Mouse (Mus musculus): ENCODE data around the gene Adra1b.

Adra1b gene

DNA sequence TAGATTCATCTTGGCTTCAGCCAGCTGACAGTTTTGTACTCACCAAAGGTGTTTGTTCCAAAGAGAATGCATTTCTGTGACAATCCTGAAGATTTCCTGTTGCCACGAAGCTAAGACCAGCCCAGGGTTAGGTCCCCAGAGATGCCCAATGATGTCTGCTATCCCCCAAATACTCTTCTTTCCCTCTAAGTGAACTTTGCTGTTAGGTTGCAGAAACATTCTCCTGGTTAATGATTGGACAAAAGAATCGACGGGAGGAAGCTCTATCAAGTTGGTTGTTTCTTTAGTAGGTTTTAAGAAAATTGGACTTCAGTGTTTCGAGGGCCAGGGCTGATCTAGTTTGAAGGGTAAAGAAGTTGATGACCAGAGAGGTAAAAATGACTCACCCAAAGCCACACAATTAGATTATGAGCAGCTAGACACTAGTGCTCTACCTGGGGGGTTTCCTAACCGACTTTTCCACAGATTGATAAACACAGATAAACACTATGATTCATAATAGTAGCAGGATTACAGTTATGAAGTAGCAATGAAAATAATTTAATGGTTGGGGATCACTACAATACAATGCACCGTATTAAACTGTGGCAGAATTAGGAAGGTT is at the start of gene Adra1b:
TSS of gene Adra1b (minus strand) at position 160 of the 604 bp plus-strand sequence.
- DNase-seq = no peak

DNA sequence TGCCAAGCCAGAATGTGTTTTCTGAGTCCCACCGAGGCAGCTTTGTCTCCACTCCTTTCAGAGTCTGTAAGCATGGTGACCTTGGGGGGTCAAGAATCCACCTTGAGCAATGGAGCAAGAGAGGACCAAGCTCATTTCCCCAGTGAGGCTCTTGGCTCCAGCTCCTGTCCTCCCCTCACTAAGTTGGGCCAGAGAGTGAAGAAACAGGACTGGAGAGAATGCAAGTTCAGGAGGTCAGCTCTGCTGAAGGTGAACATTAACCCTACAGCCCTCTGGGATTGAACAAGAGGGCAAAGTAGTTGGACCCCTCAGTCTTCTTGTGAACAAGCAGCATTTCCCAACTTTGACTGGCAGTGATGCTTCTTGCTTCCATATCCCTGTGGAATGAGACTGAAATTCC is 49.3 kb upstream of the Adra1b start:
- no peak for DNase-seq

DNA sequence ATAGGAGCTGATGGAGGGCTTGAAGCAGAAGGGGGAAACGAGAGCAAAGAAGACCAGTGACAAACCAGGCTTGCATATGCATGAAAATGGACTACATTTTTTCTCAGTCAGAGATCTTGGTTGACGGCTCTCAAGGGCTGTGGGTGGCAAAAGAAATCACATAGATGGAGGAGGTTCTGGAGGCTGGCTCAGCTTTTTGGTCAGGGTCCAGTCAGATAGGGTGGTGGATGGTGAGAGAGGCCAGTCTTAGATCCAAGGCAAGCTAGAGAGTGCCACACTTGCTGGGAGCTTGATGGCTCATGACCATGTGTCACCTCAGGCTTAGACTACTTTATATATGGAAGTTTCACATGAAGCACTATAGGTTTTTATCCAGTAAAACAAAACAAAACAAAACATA is 42.8 kb upstream of the Adra1b start:
- DNase-seq = no peak

DNA sequence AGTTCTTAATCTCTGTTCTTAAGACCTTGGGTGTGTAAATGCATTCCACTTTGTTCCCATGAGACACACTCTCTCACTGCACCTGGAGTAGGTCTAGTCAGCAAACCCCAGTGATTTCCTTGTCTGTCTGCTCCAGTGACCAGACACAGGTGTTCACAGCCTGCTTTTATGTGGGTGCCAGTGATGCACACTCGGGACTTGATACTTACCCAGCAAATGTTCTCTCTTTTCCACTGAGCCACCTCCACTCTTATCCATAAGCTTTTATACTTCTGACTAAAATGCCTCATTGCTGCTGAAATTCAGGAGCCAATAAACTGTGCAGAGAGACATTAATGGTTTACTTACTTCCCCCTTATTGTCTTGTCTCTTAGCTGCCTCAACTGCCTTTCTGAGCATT is 42.2 kb upstream of the Adra1b start:
- no peak for DNase-seq

DNA sequence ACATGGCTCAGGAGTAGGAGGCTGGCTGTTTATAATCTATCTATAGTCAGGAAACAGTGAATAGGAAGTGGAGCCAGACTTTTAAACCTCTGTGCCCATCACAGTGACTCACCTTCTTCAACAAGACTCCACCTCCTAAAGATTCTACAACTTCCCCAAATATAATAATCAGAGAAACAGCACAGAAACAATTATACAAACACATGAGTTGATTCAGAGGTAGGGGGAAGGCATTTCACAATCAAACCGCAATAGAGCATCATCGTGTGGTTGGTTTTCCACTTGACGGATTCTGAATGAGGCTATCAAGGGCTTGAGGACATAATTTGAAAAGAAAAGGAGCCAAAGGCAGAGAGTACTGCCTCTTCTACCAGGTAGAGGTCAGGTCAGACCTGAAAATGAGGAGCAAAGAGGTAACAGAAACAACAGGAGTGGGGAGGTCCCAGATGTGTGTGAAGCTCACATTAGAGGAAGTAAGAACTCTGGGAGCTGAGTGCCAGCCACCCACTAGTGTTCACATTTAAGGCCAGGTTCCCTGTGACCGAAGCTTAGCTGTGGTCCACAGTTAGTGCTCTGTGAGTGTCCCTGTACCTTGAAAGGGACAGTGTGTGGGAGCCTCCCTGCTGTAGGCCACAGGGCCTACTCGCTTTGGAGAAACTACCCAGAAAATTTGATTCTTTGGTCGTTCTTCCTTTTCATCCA is 39.6 kb upstream of the Adra1b start:
- DNase-seq = no peak

DNA sequence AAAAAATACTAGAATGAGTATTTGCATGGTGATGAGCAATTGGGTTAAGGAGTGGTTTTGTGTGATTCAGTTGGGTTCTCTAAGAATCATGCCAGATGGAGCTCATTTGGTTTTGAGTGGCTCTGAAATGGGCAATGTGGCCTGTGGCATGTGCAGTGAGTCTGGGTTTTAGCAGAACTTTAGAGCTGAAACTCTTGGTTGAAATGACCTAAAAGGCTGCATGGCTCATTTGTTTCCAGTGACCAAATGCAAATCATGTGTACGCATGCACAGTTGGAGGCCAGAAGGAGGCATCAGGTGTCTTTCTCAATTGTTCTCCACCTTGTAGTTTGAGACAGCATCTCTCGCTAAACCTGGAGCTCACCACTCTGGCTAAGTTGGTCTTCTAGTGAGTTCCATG is 35.0 kb upstream of the Adra1b start:
- DNase-seq = no peak

DNA sequence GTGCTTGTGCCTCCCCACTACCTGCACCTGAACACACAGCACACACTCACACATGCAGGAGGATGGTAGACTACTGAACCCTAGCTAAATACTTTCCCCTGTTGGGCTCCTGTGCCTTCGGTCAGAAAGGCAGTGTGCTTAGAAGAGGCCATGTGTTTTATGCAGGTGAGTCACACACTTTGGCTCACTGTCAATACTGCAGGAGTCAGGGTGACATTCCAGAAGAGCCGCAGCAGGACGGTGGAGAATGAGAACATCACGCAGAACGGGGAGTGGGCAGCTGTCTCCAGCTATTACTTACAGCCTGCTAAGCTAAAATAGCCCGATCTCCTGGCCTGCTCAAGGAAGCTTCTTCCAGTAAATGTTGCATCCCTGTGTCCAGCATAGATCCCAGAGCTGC is 32.5 kb upstream of the Adra1b start:
- no peak for DNase-seq

DNA sequence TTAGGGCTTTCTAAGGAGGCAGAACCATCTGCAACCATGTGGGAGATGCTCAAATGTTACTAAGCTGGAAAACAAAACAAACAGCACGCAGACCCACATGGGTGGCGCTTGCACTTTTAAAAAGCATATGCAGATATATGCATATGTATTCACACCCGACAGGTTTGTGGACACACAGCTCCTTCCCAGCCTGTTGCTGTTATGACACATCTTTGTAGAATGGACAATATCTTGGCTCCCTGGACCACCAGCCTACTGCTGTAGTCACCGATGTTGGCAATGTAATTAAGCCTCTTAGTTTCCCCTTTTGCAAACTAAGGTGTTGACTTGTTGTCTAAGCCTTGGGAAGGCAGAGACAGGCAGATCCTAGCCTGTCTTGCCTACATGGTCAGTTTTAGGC is 32.0 kb upstream of the Adra1b start:
- DNase-seq = no peak

DNA sequence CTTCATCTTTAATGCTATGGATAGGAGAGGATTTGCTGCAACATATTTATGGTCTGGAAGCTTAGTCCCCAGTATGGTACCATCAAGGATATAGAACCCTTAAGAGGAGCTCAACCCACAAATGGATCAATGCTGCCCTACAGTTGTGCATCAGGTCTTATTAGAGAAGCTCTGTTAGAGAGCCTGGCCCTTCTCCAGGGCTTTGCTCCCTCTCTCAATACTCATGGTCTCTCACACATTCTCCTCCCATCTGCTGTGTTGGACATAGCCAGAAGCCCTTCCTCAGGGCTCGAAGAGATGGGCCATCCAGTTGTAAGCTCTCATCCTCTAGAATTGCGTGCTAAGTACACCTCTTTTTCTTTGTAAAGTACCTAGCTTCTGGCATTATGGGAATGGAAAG is 29.2 kb upstream of the Adra1b start:
- peak; percentile 61 to 64 for DNase-seq

DNA sequence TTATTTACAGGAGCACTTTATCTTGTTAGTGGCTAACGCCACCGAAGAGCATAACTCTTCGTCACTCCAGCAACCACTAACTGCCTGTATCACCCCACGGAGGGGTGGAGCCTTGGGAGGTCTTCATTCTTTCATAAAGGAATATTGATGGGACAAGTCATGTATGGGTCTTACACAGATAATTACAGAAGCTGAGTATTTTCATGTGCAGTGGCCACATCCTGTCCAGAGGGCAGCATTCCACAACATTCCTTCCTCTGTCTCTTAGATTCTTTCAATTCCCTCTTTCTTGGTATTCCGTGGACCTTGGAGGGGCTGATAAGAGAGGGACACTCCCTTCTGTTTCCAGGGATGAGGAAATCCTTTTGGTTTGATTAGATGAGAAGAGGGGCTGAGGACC is 28.7 kb upstream of the Adra1b start:
- no peak for DNase-seq

DNA sequence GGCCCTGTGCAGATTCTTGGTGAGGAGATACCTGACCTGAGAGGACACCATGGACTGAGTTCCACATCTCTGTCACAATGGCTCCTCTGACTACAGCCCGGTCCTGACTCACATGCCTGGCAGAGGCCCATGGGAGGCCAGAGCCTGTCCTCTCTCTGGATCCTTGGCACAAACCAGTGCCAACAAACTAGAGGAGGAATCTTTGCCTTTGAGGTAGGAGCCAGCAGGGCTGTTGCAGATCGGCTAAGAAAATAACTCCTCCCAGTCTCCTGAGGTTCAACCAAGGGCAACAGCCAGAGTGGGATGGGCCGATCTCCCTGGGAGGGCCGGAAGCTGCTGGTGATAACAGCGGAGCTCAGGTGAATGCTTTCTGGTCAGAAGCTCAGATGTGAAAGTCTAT is 28.2 kb upstream of the Adra1b start:
- peak; percentile 46 to 51 for DNase-seq

DNA sequence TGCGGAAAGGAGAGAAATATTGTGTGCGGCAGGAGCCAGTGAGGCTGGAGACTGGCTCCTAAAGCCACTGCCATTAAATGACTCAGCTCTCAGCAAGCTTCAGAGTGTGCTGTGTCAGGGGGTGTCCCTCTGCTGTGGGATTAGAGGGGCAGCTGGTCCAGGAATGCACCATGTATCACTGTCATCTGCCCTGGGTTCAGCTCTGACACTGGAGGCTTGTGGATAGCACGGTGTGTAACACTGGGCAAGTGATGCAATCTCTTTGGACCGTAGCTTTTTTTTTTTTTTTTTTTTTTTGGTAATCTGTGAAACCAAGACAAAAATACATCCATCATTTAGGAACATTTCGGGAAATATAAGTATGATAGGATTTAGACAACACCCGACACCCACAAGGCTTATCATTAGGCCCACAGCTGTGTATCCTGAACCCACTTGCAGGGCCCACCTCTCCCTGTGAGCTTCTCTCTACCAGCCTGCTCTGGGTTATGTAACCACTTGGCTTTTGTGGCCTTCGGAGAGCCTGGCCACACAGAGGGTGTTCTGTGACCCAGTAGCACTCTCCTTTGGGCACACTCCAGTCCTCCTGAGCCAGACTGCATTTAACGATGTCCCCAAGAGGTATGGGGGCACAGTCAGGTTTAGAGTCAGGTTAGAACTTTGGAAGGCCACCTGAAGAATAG is 26.3 kb upstream of the Adra1b start:
- no peak for DNase-seq

DNA sequence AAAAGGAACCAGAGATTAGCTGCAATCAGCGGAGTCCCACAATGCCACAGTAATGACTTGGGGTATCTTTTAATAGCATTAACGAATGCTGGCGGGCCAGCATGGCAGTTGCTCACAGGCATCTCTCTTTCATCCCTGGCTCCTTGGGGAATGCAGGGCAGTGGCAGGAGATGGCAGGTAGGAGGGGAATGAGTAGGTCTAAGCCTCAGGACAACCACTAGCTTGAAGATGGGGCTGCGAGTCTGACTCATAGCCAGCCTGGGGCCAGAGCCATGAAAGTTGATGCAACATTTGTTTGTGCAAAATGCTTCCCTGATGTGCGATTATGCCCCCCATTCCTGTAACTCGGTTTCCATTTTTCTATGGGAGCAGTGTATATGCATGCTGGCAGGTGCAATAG is 25.2 kb upstream of the Adra1b start:
- no peak for DNase-seq

DNA sequence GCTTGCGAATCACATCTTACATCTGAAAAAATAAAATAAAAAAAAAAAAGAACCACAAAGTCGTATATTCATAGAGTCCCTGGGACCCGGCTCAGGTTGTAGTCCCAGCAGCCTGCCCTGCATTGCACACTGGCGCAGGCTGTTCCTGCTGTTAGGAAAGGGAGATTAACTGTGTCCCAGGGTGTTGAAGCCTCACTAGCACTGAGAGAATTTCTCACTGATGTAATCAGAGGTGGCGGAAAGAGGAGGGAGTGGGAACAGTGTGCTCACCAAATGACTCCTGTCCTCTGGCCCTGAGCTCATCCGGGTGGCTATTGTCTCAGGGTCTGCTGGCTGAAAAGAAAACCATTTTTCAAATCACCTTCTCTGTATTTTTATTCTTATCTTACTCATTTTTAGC is 24.6 kb upstream of the Adra1b start:
- DNase-seq = no peak

DNA sequence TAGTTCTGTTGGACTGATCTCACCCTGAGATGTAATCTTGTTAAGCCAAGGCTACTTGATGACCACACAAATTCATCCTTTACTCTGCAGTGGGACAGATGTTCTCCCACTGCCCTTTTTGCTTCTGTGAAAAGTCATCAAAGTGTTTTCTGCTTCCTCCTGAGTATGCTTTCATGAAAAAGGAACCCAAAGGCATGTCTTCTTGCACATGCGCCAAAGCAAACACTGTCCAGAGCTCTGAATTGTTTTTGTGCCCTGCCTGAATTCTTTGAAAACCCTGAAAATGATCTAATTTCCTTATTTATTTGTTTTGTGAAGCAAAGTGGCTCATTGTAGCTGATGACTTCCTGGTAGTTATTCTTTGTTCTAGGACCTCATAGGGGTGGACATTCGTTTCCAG is 20.7 kb upstream of the Adra1b start:
- no peak for DNase-seq

DNA sequence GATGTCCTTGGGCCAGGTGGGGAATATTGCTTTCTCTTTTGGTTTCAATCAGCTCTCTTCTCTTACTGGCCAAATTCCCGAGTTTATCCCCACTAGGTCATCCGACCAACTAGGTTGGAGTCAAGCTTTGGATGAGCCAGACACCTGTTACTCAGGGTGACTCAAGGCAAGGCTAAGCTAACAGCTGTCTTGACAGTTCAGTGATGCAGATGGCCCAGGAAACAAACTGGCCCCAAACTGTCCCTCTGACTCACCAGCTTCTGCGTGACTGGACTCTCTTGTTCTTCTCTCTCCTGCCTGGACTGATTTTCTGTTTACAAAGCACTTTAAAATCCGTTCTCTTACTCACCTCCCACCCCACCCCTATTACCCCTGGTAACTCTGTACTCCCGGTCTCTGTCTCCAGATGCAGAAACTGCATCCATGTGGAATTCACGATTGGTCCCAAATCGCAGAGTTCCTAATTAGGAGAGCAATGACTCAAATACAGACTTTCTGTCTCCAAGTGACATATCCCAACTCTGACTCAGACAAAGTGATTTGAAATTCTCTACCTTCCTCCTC is 18.6 kb upstream of the Adra1b start:
- DNase-seq = no peak

DNA sequence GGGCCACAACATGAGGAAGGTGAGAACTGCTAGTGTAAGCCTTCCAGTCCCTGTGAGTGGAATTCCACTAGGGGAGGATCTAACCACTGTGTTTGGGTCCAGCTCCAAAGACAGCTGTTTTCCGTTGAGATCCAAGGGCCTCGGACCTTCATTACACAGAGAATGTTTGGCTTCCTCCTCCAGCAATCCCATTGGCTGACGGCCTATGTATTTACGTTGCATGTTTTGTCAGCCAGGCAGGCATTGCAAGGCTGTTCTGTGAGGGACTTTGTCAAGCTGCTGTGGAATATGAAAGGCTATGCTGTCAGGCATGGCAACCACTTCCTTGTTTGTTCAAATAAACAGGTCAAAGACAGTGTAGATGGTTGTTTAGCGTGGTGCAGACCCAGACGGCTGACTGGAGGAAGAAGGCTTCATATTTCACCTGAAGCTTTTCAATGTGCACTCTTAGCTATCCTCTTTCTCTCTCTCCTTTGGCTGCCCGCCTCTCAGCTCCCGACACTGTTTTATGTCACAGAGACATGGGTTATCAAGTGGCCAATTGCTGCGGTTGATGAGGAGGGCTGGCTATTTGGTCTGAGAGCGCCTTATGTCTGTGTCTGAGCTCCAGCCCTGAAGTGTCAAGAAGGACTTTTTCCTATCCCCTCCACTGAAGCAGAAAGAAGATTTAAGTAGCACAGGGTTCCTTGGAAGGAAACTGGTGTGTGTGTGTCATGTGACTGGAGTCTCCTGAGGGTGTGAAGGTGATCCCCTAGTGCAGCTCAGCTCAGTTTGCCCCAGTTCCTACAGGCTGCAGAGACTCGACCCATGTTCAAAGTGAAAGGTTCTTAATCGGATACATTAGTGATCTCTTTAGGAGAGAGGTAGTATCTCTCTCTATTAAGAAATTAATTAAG is 13.8 kb upstream of the Adra1b start:
- DNase-seq = no peak

DNA sequence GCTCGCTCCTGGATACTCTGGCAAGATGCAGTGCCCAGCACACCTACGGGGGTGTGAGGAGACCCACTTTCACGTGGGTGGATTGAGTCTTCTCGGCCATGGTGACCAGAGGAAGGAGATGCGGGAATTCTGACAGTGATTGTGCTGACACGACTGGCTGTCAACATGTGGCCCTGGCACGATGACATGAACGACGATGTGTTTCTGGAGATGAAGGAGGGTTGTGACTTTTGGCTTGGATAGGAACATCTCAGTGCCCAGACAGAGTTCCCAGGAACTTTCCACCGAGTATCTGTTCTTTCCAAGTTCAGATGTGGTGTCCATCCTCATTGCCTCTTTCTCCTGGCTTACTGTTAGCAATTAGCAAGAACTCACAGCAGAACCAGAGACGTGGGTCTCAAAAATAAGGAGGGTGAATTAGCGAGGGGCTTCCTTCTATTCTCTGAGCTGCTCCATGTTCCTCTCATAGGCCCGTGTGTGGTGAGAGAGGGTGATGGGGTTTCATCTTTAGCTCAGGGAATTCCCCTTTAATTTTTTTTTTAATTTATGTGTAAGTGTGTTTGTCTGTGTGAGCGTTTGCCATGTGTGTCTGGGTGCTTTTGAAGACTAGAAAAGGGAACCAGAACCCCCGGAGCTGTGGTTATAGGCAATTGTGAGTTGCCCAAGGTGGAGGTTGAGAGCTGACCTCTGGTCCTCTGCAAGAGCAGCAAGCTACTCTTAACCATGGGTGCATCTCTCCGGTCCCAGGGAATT is 11.3 kb upstream of the Adra1b start:
- no peak for DNase-seq

DNA sequence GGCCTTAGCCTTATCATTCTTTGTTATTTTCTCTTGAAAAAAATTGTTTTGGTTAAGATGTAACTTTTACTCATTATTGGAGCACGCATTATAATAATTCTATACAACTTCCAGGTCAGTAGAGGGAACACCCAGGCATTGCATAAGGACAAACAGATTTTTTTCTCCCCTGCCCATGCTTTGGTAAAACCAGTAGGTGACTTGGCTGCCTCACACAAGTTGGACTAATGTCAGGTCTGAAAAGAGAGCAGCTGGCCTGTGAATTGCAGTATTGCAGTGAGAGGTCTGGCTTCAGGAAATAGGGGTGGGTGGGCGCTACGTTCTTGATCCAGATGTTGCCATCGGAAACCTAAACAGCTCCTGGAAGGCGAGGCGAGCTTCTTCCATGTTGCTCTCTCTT is 10.6 kb upstream of the Adra1b start:
- DNase-seq = peak; percentile 59 to 73

DNA sequence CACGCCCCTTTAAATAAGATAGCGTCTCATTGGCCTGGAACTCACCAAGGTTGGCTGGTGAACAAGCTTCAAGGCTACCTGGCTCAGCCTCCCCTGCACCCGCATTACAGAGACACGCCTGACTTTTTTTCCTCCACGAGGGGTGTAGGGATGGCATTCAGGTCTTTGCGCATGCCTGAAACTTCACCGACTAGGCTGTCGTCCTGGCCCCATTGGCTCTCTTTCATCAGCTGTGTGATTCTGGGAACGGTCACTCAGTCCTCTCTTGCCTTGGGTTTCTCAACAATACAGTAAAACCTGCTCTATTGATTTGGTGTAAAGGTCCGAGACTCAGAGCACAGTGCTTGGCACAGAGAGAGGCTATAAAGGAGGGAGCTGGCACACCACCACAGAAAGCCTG is 2.3 kb upstream of the Adra1b start:
- no peak for DNase-seq

DNA sequence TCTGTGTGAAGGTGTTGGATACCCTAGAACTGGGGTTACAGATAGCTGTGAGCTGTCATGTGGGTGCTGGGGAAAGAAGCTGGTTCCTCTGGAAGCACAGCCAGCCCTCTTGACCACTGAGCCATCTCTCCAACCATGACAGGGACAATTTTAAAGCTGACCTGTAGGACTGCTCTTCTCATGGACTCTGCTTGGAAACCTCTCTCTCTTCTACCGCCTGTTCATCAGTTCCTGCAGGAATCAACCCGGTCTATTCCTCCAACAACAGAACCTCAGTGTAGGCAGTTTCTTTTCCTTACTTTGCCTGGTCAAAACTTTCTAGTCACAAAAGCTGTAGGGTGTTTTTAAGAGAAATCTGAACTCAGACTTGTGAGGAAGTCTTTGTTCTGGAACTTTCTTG is 1.3 kb downstream of the Adra1b start:
- DNase-seq = no peak

DNA sequence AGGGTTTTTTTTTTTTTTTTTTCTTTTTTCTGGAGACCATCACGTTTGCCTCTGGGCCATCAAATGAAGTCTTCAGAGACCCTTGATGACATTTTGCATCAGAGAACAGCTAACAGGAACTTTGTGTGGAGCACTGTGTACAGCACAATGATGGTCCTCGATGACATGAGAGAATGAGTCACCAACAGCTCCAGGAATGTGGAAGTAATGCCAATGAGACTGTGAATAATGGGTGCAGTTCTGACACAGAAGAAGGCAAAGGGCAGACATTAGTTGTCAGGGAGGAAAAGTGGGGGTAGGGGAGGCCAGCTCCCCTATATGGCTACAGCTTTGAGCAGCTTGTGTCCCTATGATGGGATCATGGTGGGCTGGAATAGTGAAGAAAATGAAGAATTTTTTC is 5.7 kb downstream of the Adra1b start:
- no peak for DNase-seq

Measured in cerebellum, postnatal 14 days (tissue).